11 mouse cellular contexts compared by ENCODE assay signal in the genomic region with DNA sequence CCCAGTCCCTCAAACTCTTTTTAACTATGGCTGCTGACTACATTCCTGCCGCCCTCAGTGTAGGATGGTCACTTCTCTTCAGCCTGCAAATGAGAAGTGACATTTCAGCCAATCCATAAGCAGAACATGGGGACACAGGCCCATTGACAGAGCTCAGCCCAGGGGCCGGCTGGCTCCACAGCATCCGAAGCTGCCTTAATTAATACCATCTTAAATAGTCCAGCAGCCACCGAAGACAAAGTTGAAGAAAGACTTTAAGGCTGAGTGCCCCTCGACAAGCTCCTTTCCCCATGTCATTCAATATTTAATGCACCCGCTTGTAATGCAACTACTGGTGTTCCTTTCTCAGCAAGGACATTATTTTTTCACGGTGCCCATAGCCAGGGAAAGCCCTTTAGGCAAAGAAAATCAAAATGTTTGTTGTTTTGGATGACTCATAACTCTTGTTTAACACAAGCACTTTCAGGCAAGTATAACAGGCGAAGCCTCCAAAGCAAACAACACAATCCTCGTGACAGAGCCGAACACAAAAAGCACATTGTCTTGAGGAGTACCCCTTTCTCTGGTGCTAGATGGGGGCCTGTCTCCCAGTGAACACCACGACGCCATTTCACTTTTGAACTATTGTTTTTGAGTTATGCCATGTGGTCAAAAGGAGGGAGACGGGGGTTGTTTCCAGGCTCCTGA. TPM values are rescaled to one million over a fixed set of nuclear protein-coding genes. Genes with fewer than 3 reads are reported as not detected.
A peak's percentile ranks its signal among the peaks of the same experiment; 100 is the strongest.
DNase-seq lines count a peak whose midpoint lies in the region; ATAC-seq lines count a peak whose summit lies in the region.
"Had no signal": no experiment of that assay in that cellular context is flagged by ENCODE, and none has a peak within 500 bp of the region (broad histone marks: within the 10 kb centered on the region; RNA-seq: fewer than 3 reads in every experiment).

No protein-coding gene starts in this region.

- peak overlapping the region; percentile 46 for H3K4me2 ChIP-seq in embryonic facial prominence, embryonic 15.5 days (replicated peaks)
- H3K4me2 ChIP-seq in hindbrain, embryonic 16.5 days (ENCODE audit: low read length): peak overlapping the region; percentile 41
- H3K4me2 ChIP-seq in neural tube, embryonic 13.5 days: peak overlapping the region; percentile 49

- WGBS in embryonic facial prominence, embryonic 15.5 days: 20% methylated on average over 13 of the region's 13 CpGs
- WGBS in hindbrain, embryonic 16.5 days: 10% methylated on average over 13 of the region's 13 CpGs
- WGBS in neural tube, embryonic 13.5 days: 8% methylated on average over 13 of the region's 13 CpGs

- H3K27ac ChIP-seq in embryonic facial prominence, embryonic 15.5 days (replicated peaks): no peak overlapping the region
- H3K27ac ChIP-seq in hindbrain, embryonic 16.5 days (ENCODE audit: low read depth, low read length): peak overlapping the region; percentile 75
- H3K27ac ChIP-seq in neural tube, embryonic 13.5 days (replicated peaks): peak overlapping the region; percentile 75

- no peak; the same call in 1 of the 2 replicates for ATAC-seq in embryonic facial prominence, embryonic 15.5 days (ENCODE audit: insufficient number of reproducible peaks, low FRiP score, low TSS enrichment, low read depth)
- ATAC-seq in hindbrain, embryonic 16.5 days: peak; percentile 21; the same call in 1 of the 2 replicates
- ATAC-seq in neural tube, embryonic 13.5 days (ENCODE audit: low read depth): peak; percentile 45

- peaks cover 76% of the 10 kb centered on the region for H3K27me3 ChIP-seq in embryonic facial prominence, embryonic 15.5 days
- peaks cover 29% of the 10 kb centered on the region for H3K27me3 ChIP-seq in hindbrain, embryonic 16.5 days (replicated peaks; ENCODE audit: control insufficient read depth, insufficient read depth, low read length)
- peaks cover 86% of the 10 kb centered on the region for H3K27me3 ChIP-seq in neural tube, embryonic 13.5 days

- no peaks in the 10 kb centered on the region for H3K9me3 ChIP-seq in embryonic facial prominence, embryonic 15.5 days (replicated peaks)
- no peaks in the 10 kb centered on the region for H3K9me3 ChIP-seq in hindbrain, embryonic 16.5 days (ENCODE audit: control insufficient read depth, low read length)
- H3K9me3 ChIP-seq in neural tube, embryonic 13.5 days: no peaks in the 10 kb centered on the region

- H3K4me3 ChIP-seq in embryonic facial prominence, embryonic 15.5 days (replicated peaks): peak overlapping the region; percentile 29; the same call in 1 of the 2 replicates
- no peak overlapping the region for H3K4me3 ChIP-seq in hindbrain, embryonic 16.5 days (ENCODE audit: low read length)
- no peak overlapping the region for H3K4me3 ChIP-seq in neural tube, embryonic 13.5 days

- DNase-seq in left cerebral cortex, postnatal 4 days: peak; percentile 60
- DNase-seq in left cerebral cortex, postnatal 10 days (ENCODE audit: extremely low spot score in 1 of 2, low spot score in 2 of 2): no peak
- DNase-seq in yolk sac, embryonic 10.5 days (ENCODE audit: low spot score): no peak
- DNase-seq in left cerebral cortex, postnatal 25 days (ENCODE audit: low spot score in 2 of 2): no peak

- peaks cover 27% of the 10 kb centered on the region for H3K4me1 ChIP-seq in embryonic facial prominence, embryonic 15.5 days
- peaks cover 31% of the 10 kb centered on the region for H3K4me1 ChIP-seq in hindbrain, embryonic 16.5 days (ENCODE audit: control insufficient read depth, insufficient read depth, low read depth, low read length)
- peaks cover 47% of the 10 kb centered on the region for H3K4me1 ChIP-seq in neural tube, embryonic 13.5 days (replicated peaks)

- H3K36me3 ChIP-seq in embryonic facial prominence, embryonic 15.5 days: no peaks in the 10 kb centered on the region
- H3K36me3 ChIP-seq in hindbrain, embryonic 16.5 days (ENCODE audit: control insufficient read depth, insufficient read depth, low read length): no peaks in the 10 kb centered on the region
- no peaks in the 10 kb centered on the region for H3K36me3 ChIP-seq in neural tube, embryonic 13.5 days

- intact Hi-C loops in left cerebral cortex, postnatal 4 days (cut with DNase I): loop anchor here (10.0 kb wide), 1 partner anchor 48 kb away; no protein-coding TSS in a partner anchor
- intact Hi-C loops in left cerebral cortex, postnatal 10 days (cut with DNase I): loop anchor here (5.0 kb wide), 1 partner anchor 46 kb away; no protein-coding TSS in a partner anchor
- intact Hi-C loops in left cerebral cortex, postnatal 25 days (cut with DNase I): loop anchor here (5.0 kb wide), 3 partner anchors 34 to 226 kb away; no protein-coding TSS in a partner anchor

- no peak overlapping the region for H3K9ac ChIP-seq in embryonic facial prominence, embryonic 15.5 days
- no peak overlapping the region; the same call in 1 of the 2 replicates for H3K9ac ChIP-seq in hindbrain, embryonic 16.5 days (ENCODE audit: low read depth, low read length)
- H3K9ac ChIP-seq in neural tube, embryonic 13.5 days: peak overlapping the region; percentile 55

RNA-seq across cellular contexts. Expression of a gene that starts 1.9 kb away (rescaled TPM):
- under 1 TPM; 0.28 to 0.50 TPM for total RNA-seq in left cerebral cortex, postnatal 4 days (2021)
- total RNA-seq in left cerebral cortex, postnatal 10 days (2021): under 1 TPM in 1 of 2 experiments, not detected in 1; 0.16 TPM
- polyA plus RNA-seq in embryonic facial prominence, embryonic 15.5 days (2015; fragmentation: Nextera tagmentation; extraction: Ambion mirVana): 0.08 TPM in 1 of 2 replicates, not detected in the other
- 1.8 and 2.1 TPM in 2 replicates for polyA plus RNA-seq in hindbrain, embryonic 16.5 days (2015; fragmentation: Nextera tagmentation; extraction: Ambion mirVana)
- 0.46 and 0.62 TPM in 2 replicates for polyA plus RNA-seq in neural tube, embryonic 13.5 days (2015; fragmentation: Nextera tagmentation; extraction: Ambion mirVana)
- under 1 TPM in 1 of 2 experiments, not detected in 1; 0.23 TPM for total RNA-seq in left cerebral cortex, postnatal 25 days (2021)
- total RNA-seq: common myeloid progenitor, adult 5-6 weeks; hematopoietic stem cell, adult 5-6 weeks had no signal
- polyA plus RNA-seq: liver, embryonic 11.5 days; testis, adult 2 months had no signal

RNA-seq across cellular contexts. Expression of a gene that starts 12.6 kb away (rescaled TPM):
- 1 to 10 TPM; 3.9 to 5.1 TPM for total RNA-seq in left cerebral cortex, postnatal 4 days (2021)
- total RNA-seq in left cerebral cortex, postnatal 10 days (2021): 1 to 10 TPM; 3.0 to 3.9 TPM
- polyA plus RNA-seq in embryonic facial prominence, embryonic 15.5 days (2015; fragmentation: Nextera tagmentation; extraction: Ambion mirVana): 0.09 and 0.89 TPM in 2 replicates
- polyA plus RNA-seq in hindbrain, embryonic 16.5 days (2015; fragmentation: Nextera tagmentation; extraction: Ambion mirVana): 14.9 and 15.2 TPM in 2 replicates
- 8.4 and 8.6 TPM in 2 replicates for polyA plus RNA-seq in neural tube, embryonic 13.5 days (2015; fragmentation: Nextera tagmentation; extraction: Ambion mirVana)
- total RNA-seq in left cerebral cortex, postnatal 25 days (2021): 1 to 10 TPM; 2.3 to 2.7 TPM
- total RNA-seq: common myeloid progenitor, adult 5-6 weeks; hematopoietic stem cell, adult 5-6 weeks had no signal

RNA-seq across cellular contexts. Expression of a gene that starts 22.4 kb away (rescaled TPM):
- total RNA-seq in left cerebral cortex, postnatal 4 days (2021): 10 to 100 TPM; 22.4 to 24.1 TPM
- 10 to 100 TPM; 16.4 to 19.0 TPM for total RNA-seq in left cerebral cortex, postnatal 10 days (2021)
- polyA plus RNA-seq in embryonic facial prominence, embryonic 15.5 days (2015; fragmentation: Nextera tagmentation; extraction: Ambion mirVana): 0.09 and 0.32 TPM in 2 replicates
- 7.3 and 7.8 TPM in 2 replicates for polyA plus RNA-seq in hindbrain, embryonic 16.5 days (2015; fragmentation: Nextera tagmentation; extraction: Ambion mirVana)
- polyA plus RNA-seq in neural tube, embryonic 13.5 days (2015; fragmentation: Nextera tagmentation; extraction: Ambion mirVana): 8.2 and 10.2 TPM in 2 replicates
- total RNA-seq in left cerebral cortex, postnatal 25 days (2021): 10 to 100 TPM; 16.0 to 16.5 TPM
- total RNA-seq: common myeloid progenitor, adult 5-6 weeks; hematopoietic stem cell, adult 5-6 weeks had no signal
- polyA plus RNA-seq: liver, embryonic 11.5 days had no signal

RNA-seq across cellular contexts. Expression of a gene that starts 37.5 kb away (rescaled TPM):
- total RNA-seq in left cerebral cortex, postnatal 4 days (2021): under 1 TPM in 1 of 2 experiments, not detected in 1; 0.40 TPM
- total RNA-seq in left cerebral cortex, postnatal 10 days (2021): not detected
- not detected in 2 replicates for polyA plus RNA-seq in embryonic facial prominence, embryonic 15.5 days (2015; fragmentation: Nextera tagmentation; extraction: Ambion mirVana)
- polyA plus RNA-seq in hindbrain, embryonic 16.5 days (2015; fragmentation: Nextera tagmentation; extraction: Ambion mirVana): 0.80 and 0.84 TPM in 2 replicates
- polyA plus RNA-seq in neural tube, embryonic 13.5 days (2015; fragmentation: Nextera tagmentation; extraction: Ambion mirVana): 0.19 and 0.29 TPM in 2 replicates
- total RNA-seq in left cerebral cortex, postnatal 25 days (2021): not detected
- total RNA-seq: common myeloid progenitor, adult 5-6 weeks; hematopoietic stem cell, adult 5-6 weeks had no signal
- polyA plus RNA-seq: liver, embryonic 11.5 days; testis, adult 2 months had no signal
